Mouse (Mus musculus) stomach, embryonic 16.5 days (tissue): Measurements from ENCODE around the gene Mfsd10. TPM values are rescaled to one million over a fixed set of nuclear protein-coding genes. Genes with fewer than 3 reads are reported as not detected.

Experiments used
- ATAC-seq: fragments of 200-750 bp; cut with Nextera tagmentation; 2 replicates; pipeline ENCODE4 v1.8.0; 2017; ENCODE audit warnings: moderate number of reproducible peaks, moderate TSS enrichment; ENCODE audit not compliant: insufficient read depth, low FRiP score
- H3K27ac ChIP-seq: fragments of 300-500 bp; sonication (generic); 2 replicates; pipeline ENCODE4 v1.5.1; 2014; ENCODE audit warnings: low read length
- H3K27me3 ChIP-seq: fragments of 300-500 bp; sonication (generic); 2 replicates; pipeline ENCODE4 v1.6.1; 2014; ENCODE audit warnings: low read length, control low read depth, mixed read lengths; ENCODE audit not compliant: control insufficient read depth, insufficient read depth
- H3K36me3 ChIP-seq: fragments of 300-500 bp; sonication (generic); 2 replicates; pipeline ENCODE4 v1.6.1; 2014; ENCODE audit warnings: low read length; ENCODE audit not compliant: control insufficient read depth, insufficient read depth
- H3K4me1 ChIP-seq: fragments of 300-500 bp; sonication (generic); 2 replicates; pipeline ENCODE4 v1.6.1; 2014; ENCODE audit warnings: low read length, control low read depth, mixed read lengths; ENCODE audit not compliant: control insufficient read depth, insufficient read depth
- H3K4me2 ChIP-seq: fragments of 300-500 bp; sonication (generic); 2 replicates; pipeline ENCODE4 v1.6.1; 2014; ENCODE audit warnings: low read depth, low read length, mixed read lengths
- H3K4me3 ChIP-seq: fragments of 300-500 bp; sonication (generic); replicated peaks from 2 replicates; pipeline ENCODE4 v1.5.1; 2014; ENCODE audit warnings: mild to moderate bottlenecking, low read length
- H3K9ac ChIP-seq: fragments of 300-500 bp; sonication (generic); 2 replicates; pipeline ENCODE4 v1.6.1; 2014; ENCODE audit warnings: low read length
- H3K9me3 ChIP-seq: fragments of 300-500 bp; sonication (generic); replicated peaks from 2 replicates; pipeline ENCODE4 v1.6.1; 2016; ENCODE audit warnings: low read length, control low read depth; ENCODE audit not compliant: control insufficient read depth
- WGBS: fragments of 180-500 bp; shearing (Covaris S2); extraction: QIAGEN DNeasy Blood & Tissue Kit; methylation state at CpG from one replicate; pipeline ENCODE4 v1.1.7; 2014; 5-methylcytosine and 5-hydroxymethylcytosine counted together
- polyA plus RNA-seq: library from polyadenylated mRNA; unstranded; fragments of >200 nt; fragmentation: Nextera tagmentation; extraction: Ambion mirVana; gene quantifications from 2 replicates; pipeline ENCODE4 v1.2.1, GENCODE M21; 2015

Mfsd10 gene
- polyA plus RNA-seq, result 118 and 151 TPM in 2 replicates

DNA sequence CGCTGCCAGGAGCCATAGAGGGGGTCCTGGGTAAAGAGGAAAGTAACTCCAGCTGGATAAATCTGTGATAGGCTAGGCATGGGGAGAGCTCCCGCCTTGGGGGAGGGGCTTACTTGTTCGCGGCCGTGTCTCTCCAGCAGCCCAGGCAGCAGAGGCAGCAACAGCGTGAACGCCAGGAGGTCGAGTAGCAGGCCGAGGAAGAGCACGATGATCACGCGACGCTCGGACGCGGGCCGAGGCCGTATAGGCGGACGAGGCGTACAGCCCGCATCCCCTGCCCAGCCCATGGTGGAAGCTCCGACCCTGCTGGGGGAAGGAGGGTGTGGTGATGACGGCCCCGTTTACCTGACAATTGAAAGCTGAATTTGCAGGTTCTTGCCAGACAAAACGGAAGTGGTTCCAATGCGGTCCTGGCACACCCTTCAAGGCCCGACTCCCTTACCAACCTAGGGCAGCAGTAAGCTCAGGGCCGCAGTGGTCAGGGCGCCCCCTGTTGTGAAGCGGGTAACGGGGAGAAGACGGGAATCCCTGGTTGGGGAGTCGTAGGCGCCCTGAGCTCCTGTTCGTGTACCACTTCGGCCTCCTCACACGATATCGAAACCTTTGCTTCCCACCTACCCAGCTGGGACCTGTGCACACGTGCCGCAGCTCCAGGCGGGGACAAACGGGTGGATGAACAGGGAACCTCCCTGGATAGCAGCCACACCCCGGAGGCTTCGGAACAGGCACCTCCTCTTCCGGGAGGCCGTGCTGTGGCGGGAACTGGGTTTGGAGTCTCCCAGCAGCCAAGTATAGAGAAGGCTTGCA, at the start of gene Mfsd10:
Gene Mfsd10 (minus strand): TSS at position 732 of the 807 bp plus-strand sequence.
- H3K9me3 ChIP-seq, result no peaks in the 10 kb centered on the region
- under 1% methylated on average over 48 of the region's 48 CpGs for WGBS
- ATAC-seq, result peak; percentile 90
- H3K36me3 ChIP-seq, result peaks cover 28% of the 10 kb centered on the region
- H3K27me3 ChIP-seq, result no peaks in the 10 kb centered on the region
- peaks cover 13% of the 10 kb centered on the region for H3K4me1 ChIP-seq
- peak within 1 kb of the TSS; percentile 89 for H3K9ac ChIP-seq
- H3K27ac ChIP-seq, result peak within 1 kb of the TSS; percentile 95
- H3K4me2 ChIP-seq, result peak within 1 kb of the TSS; percentile 96
- H3K4me3 ChIP-seq, result peak within 1 kb of the TSS; percentile 81

DNA sequence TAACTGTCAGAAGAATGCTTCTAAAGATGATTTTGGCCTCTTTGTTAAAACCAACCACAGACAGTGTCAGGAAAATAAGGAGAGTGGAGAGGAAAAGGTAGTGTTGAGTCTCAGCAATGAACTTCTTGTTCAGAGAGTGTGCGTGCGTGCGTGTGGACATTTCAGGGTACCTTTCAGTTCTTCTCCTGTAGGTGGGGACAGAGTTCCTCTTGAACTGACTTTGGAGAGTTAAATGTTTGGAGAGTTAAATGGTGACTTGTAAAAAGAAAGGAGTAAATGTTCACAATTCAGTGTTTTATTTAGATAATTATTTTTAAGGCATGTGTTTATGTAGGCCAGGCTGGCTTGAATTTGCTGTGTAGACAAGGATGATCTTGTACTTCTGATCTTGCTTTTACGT, 33.3 kb upstream of the Mfsd10 start:
- Histone ChIP-seq H3K27me3 (no peaks in the 10 kb centered on the region), H3K9ac (no peak overlapping the region), H3K4me1 (no peaks in the 10 kb centered on the region), H3K9me3 (no peaks in the 10 kb centered on the region), H3K4me2 (no peak overlapping the region), H3K36me3 (no peaks in the 10 kb centered on the region), H3K4me3 (no peak overlapping the region), H3K27ac (no peak overlapping the region)
- WGBS, result 82% methylated on average over 4 of the region's 4 CpGs
- ATAC-seq, result no peak

DNA sequence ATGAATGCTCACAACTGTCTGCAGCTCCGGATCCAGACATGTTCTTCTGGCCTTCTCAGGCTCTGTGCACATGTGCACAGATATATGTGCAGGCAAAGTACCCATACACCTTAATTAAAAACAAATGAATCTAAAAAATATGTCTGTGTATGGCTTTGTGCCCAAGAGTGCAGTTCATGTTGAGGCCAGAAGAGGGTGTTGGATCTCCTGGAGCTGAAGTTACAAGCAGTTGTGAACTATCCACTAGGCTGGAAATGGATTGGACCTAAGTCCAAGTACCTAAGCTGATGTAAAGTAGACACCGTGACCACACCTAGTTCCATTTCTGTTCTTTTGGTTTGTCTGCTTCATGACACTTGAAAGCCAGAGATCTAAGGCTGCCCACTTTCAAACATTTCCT, 32.5 kb upstream of the Mfsd10 start:
- no peaks in the 10 kb centered on the region for H3K4me1 ChIP-seq
- no peak overlapping the region for H3K27ac ChIP-seq
- H3K27me3 ChIP-seq, result no peaks in the 10 kb centered on the region
- ATAC-seq, result no peak
- H3K36me3 ChIP-seq, result no peaks in the 10 kb centered on the region
- H3K9ac ChIP-seq, result no peak overlapping the region
- H3K4me2 ChIP-seq, result no peak overlapping the region
- H3K4me3 ChIP-seq, result no peak overlapping the region
- WGBS, result 83% methylated on average over 2 of the region's 2 CpGs
- no peaks in the 10 kb centered on the region for H3K9me3 ChIP-seq

DNA sequence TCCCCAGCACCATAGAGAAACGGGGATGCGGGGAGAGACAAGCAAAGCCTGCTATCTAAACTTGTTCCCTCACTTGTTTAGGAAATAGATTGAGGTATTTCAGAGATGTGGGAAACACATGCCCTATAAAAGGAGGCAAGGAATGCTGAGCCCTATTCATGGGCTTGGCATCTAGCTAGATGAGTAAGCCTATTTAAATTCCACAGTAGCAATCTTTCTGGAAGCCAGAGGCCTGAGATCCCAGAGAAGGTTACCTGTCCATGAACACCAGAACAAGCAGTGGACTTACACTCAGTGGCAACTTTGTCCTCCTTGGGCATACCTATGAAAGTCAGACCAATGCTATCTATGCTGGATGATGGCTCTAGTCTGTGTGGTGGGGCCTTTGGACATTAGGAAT, 26.2 kb upstream of the Mfsd10 start:
- H3K27me3 ChIP-seq, result no peaks in the 10 kb centered on the region
- no peak overlapping the region for H3K27ac ChIP-seq
- H3K4me1 ChIP-seq, result peaks cover 7% of the 10 kb centered on the region; the same call in 1 of the 2 replicates
- ATAC-seq, result no peak
- H3K36me3 ChIP-seq, result no peaks in the 10 kb centered on the region
- no peak overlapping the region for H3K4me3 ChIP-seq
- WGBS, result 86% methylated on average over 2 of the region's 2 CpGs
- no peaks in the 10 kb centered on the region for H3K9me3 ChIP-seq
- H3K4me2 ChIP-seq, result no peak overlapping the region
- H3K9ac ChIP-seq, result no peak overlapping the region

DNA sequence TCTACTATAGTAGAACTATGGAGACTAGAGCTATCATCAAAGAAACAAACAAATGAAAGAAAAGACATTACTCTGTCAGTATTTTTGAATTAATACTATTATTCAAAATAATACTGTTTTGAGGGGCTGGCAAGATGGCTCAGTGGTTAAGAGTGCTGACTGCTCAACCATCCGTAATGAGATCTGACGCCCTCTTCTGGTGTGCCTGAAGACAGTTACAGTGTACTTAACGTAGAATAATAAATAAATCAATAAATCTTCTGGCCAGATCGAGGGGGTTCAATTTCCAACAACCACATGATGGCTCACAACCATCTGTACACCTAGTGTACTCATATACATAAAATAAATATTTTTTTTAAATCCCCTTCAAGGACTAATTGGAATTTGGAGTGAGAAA, 24.9 kb upstream of the Mfsd10 start:
- Histone ChIP-seq H3K4me2 (no peak overlapping the region), H3K4me3 (no peak overlapping the region), H3K9ac (no peak overlapping the region), H3K27ac (no peak overlapping the region), H3K9me3 (no peaks in the 10 kb centered on the region), H3K27me3 (no peaks in the 10 kb centered on the region), H3K4me1 (peaks cover 7% of the 10 kb centered on the region; the same call in 1 of the 2 replicates), H3K36me3 (no peaks in the 10 kb centered on the region)
- WGBS, result 78% methylated on average over 4 of the region's 4 CpGs
- no peak for ATAC-seq

DNA sequence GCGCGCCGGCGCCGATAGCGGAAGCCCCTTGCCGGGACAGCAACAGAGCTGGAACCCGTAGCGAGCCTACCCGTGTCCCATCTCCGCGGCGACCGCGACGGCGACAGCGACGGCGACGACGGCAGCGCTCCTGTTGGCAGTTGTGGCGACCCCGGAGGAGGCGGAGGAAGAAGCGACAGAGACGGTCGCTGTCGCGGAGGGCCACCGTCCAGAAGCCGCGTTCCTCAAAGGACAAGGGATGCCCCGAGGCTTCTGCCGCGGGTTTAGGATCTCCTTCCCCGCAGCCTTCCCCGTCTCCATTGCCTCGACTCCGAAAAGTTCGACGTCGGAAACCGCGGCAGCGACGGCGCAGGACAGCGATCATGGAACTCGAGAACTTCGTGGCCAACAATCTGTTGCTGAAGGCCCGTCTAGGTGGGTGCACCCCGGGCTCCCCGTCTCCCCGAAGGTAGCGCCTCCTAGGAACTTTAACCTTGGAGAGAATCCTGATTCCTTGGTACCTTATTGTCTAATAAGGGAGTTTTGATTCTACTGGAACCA, 23.6 kb upstream of the Mfsd10 start:
- peak overlapping the region; percentile 80 for H3K9ac ChIP-seq
- WGBS, result under 1% methylated on average over 57 of the region's 57 CpGs
- ATAC-seq, result no peak
- no peaks in the 10 kb centered on the region for H3K36me3 ChIP-seq
- no peaks in the 10 kb centered on the region for H3K9me3 ChIP-seq
- H3K4me3 ChIP-seq, result peak overlapping the region; percentile 68
- peaks cover 7% of the 10 kb centered on the region; the same call in 1 of the 2 replicates for H3K4me1 ChIP-seq
- peak overlapping the region; percentile 69 for H3K4me2 ChIP-seq
- no peaks in the 10 kb centered on the region for H3K27me3 ChIP-seq
- H3K27ac ChIP-seq, result peak overlapping the region; percentile 89

DNA sequence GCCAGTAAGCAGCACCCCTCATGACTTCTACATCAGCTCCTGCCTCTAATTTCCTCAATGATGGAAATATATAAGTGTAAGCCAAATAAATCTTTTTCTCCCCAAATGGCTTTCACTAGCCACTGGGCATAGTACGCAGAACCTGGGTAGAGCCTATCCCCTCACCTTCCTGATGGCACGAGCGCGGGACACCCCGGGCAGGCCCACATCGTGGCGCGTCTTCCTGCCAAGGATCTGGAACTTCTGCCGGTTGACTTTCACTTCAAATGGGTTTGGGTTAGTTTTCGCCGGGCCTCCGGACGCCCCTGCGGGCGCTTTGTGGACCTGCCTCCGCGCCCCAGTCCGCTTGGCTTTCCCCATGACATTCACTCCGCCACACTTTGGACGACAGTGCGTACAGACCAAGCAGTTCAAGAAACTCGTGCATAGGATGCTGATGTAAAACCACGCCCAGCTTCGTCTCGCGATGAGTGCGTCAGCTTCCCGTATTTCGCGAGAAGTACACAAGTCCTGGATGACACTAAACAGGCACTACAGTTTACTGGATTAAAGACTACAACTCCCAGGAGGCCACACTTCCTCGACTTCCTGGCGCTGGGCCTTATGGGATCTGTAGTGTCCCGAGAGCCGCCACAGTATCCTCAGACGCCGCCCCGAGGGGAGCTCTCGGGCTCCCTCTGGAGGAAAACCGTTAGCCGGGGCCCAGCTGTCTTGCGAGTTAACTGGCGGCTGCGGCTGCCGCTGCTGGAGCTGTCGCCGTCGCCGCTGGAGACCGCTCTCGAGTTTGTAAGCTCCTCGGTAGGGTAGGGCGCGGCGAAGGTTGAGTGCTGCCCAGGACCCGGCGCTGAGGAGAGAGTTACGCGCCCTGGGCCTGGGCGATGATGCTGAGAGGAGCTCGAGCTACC, 22.9 kb upstream of the Mfsd10 start, which contains the start of the genes Nop14 and Grk4:
Gene Nop14 (minus strand): TSS at position 463 of the 905 bp plus-strand sequence.
Gene Grk4 (plus strand): TSS at position 694 of the 905 bp plus-strand sequence.
- peak; percentile 100 for ATAC-seq
- Histone ChIP-seq H3K4me3 (peak within 1 kb of the TSS; percentile 73), H3K36me3 (no peaks in the 10 kb centered on the region), H3K4me1 (peaks cover 7% of the 10 kb centered on the region; the same call in 1 of the 2 replicates), H3K9me3 (no peaks in the 10 kb centered on the region), H3K9ac (peak within 1 kb of the TSS; percentile 80), H3K27ac (peak within 1 kb of the TSS; percentile 89), H3K27me3 (no peaks in the 10 kb centered on the region), H3K4me2 (peak within 1 kb of the TSS; percentile 69)
- WGBS, result under 1% methylated on average over 60 of the region's 60 CpGs

DNA sequence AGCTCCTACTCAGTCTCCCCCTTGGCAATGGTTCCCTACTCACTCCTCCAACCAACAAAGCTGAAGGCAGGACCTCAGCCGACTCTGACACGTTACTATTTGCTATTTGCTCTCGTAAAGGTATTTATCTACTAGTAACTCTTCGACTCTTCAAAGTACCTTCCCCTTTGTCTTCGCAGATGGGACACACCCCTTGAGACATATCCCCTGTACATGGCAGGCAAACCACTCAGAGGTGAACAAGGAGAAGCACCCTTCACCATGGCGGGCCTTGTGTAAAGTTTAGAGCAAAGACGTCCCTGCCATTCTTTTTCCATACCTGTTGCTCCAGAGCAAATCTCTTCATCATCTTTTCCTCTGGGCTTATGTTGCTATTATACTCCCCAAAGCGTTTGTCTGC, 20.5 kb upstream of the Mfsd10 start:
- 0 out of 2 replicates have a peak, but pooled peaks cover 4% of the 10 kb centered on the region for H3K36me3 ChIP-seq
- H3K9ac ChIP-seq, result no peak overlapping the region
- ATAC-seq, result no peak
- no peaks in the 10 kb centered on the region for H3K27me3 ChIP-seq
- no peak overlapping the region for H3K4me2 ChIP-seq
- H3K4me1 ChIP-seq, result peaks cover 7% of the 10 kb centered on the region; the same call in 1 of the 2 replicates
- no peaks in the 10 kb centered on the region for H3K9me3 ChIP-seq
- H3K4me3 ChIP-seq, result no peak overlapping the region
- H3K27ac ChIP-seq, result no peak overlapping the region
- 80% methylated on average over 8 of the region's 8 CpGs for WGBS
